Mouse (Mus musculus) left cerebral cortex, postnatal 36 days (tissue): ENCODE data around the gene Hdac9. TPM values are rescaled to one million over a fixed set of nuclear protein-coding genes. Genes with fewer than 3 reads are reported as not detected.

Source experiments
- DNase-seq, 2 experiments: peaks; one replicate each; pipeline ENCODE4 v3.0.0; 2021 to 2022; ENCODE audit warnings: low spot score in 2 of 2, mixed read lengths in 1 of 2
- intact Hi-C: fragments of 180-260 bp; cut with DNase I; formaldehyde crosslinking; loops from one replicate; pipeline ENCODE4 v1.15.1; 2025
- total RNA-seq, 2 experiments: library from RNA; stranded (reverse); gene quantifications; 2 replicates each; pipeline ENCODE4 v1.2.3; 2021

Hdac9 gene
- total RNA-seq, 2 experiments from 2014 or later: 53.6 to 55.0 TPM

DNA sequence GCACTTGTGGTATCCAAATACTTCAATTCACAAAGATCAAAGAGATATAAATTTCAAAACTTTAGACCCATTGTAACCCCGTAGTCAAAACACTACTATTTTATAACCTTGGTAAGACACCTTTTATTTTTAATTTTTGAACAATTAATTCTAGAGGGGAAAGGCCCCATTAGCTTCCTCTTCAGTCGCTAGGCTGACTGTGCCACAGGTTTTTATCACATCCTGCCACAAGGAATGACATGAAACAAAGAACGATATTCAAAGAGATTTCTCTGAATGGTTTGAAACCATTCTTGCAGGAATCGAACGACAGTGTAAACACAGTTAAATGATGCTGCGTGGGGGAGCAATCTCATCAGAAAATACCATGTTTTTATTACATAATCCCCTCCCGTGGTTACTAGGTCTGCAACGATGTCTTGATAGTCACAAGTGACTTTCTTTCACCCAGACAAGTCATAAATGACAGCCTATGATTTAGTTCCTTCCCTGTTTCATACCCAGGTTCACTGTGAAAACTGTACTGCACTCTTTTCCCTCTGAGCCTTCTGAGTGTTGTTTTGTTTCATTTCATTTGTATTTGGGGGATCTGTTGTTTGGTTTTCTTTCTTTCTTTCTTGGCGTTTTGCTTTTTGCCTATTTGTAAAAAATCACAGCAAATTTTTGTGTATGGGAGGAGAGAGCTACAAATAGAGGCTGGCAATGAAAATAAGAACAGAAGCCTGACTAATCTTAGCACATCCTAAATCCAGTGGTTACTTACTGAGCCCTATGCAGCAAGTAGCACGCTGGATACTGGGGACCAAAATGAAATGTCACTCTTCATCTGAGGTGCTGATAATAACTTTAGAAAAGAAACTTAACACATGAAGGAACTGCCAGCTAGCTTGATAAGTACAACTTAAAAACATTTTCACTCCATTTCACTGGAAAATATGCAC, 105.0 kb downstream of the Hdac9 start:
- intact Hi-C loops: no loop called here
- DNase-seq: no peak

DNA sequence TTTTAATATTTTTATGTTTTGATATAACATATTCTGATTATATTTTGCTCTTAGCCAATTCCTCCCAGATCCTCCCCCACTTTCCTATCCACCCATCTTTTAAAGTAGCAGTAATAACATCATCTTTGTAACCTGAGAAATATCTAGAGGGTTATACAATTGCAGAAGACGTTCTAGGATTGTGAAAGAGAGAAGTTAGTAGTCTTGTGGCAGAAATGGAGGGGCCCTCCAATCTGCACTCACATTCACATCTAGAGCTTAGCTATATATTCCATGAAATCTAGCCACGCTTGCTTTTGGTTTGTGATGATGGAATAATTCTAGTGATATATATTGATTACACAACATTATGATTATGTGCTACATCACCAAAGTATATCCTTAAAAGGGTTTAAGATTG, 106.7 kb downstream of the Hdac9 start:
- intact Hi-C loops: no loop called here
- no peak for DNase-seq

DNA sequence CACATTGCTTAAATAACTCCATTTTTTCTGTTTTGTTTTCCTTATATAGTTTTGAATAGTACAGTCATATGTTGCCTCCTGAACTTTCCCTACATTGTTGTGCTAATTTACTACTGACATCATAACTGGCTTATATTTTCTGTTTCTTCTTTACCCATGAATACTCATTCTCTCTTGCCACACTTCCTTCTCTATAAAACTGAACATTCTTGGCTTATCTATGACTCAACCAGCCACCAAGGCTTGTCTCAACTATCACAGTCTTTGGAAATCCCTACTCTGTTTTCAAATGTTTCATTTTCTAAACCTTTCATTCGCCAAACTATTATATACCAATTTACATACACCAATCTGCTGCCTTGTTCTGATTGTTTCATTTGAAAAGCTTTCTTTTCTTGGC, 108.7 kb downstream of the Hdac9 start:
- no peak for DNase-seq
- intact Hi-C loops: no loop called here

DNA sequence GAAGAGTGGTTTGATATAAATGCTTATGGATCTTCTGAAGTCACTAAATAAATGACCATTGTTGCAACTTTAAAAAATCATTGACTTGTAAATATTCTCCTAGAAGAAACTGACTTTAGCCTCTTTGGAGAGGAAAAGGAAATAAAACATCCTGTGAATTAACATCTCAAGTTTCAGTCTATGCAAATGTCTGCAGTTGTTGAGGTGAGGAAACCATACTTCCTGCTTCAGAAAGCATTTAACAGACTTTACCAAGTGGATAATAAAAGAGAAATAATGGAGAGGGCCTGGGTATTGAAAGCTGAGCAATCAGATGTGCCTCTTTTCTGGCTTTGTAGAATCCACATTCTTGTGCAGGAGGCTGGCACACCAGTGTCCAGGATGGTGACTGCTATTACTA, 110.4 kb downstream of the Hdac9 start:
- DNase-seq: no peak
- intact Hi-C loops: no loop called here

DNA sequence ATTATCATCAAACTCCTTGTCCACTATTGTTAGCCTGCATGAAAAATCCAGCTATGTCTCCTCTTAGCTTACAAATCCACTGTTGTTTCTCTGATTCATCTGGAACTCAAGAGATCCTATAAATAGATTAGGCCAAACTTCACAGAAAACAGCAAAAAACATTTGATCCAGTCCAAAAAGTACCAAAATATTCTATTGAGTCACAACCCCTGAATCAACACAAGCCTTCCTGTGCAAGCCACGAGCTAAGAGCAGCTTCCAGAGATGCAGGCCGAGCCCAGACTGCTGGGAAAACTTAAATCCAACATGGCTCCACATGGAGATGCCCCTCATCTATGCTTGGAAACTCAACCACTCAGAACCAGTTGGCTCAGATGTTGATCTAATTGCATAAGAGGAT, 113.2 kb downstream of the Hdac9 start:
- DNase-seq: no peak
- intact Hi-C loops: no loop called here

DNA sequence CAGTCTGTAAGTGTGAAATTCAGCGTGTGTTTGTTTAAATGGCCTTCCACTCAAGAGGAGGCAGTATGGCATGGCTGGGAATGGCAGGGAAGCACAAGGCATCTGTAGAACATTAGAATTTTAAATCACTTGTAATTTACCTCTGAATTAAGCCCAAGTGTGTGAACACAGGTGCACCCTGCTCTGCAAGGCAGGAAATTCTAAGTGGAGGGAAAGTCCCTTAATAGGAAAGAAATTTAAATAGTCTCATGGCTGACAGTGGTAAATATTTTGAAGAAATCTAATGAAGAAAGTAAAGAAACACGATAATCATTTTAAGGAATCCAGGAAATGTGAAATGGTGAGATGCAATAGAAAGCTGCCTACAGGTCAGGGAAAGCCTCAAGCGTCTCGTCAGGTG, 114.6 kb downstream of the Hdac9 start:
- intact Hi-C loops: no loop called here

DNA sequence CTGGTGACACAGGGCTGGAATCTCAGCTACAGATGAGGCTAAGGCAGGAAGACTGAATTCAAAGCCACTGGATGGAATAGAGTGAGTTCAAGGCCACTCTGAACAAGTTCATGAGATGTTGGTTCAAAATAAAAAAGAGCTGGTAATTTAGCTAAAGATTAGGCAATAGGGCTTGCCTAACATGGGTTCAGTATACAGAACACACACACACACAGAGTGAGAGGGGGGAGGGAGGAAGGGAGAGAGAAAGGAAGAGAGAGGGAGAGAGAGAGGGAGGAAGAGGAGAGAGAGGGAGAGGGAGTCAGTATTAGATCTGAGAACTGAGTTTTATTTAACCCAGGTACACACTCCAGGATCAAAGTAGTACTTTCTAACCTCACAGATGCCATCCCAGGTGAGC, 115.1 kb downstream of the Hdac9 start:
- intact Hi-C loops: no loop called here
- no peak for DNase-seq

More for the DNA sequence above, 114.6 kb downstream of the Hdac9 start:
- no peak for DNase-seq

DNA sequence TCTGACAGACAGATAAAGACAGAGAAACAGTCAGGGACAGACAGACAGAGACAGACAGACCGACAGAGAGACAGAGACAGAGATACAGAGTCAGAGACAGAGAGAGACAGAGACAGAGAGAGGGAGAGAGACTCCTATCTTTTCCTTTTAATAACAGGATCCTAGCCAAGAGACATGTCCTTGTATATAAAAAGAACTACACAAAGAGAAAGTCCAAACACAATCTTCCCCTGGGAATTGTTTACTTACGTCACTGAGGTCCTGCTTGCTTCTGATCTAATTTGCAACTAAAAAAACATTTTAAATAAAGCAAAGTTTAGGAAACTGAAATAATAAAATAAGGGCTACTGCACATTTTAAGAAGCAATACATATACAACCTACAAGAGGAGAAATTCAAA, 119.5 kb downstream of the Hdac9 start:
- DNase-seq: no peak
- intact Hi-C loops: no loop called here

DNA sequence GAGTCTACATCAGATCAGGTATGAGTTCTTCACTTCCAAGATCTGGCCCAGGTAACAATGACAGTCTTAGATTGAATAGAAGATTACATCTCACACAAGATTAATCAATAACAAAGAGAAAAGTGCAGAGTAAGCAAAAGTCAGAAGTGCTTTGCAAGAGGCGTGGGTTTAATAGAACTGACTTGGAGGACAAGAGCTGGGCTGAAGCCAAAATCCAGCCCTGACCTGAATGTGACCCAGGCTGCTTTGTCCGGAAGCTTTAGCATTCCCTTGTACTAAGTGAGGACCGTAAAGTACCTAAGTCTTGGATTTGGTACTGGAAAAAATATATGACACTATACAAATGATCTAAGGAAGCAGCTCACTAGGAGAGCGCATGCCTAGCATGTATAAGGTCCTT, 121.4 kb downstream of the Hdac9 start:
- no peak for DNase-seq
- intact Hi-C loops: no loop called here

DNA sequence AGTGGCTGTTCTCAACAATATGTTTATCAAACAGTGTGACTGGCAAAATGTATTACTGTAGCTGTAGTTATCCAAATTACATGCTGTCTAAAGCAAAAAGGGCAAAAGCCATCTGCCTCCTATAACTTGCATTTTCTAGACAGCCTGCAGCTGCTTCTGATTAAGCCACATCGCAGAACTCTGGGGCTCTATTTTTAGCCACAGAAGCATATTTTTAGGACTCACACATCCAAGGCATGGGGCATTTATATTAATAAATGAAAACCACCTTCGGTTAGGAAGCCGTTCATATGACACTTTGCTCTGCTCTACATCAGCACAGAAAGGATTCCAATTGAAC, 124.8 kb downstream of the Hdac9 start:
- DNase-seq: no peak
- intact Hi-C loops: no loop called here

DNA sequence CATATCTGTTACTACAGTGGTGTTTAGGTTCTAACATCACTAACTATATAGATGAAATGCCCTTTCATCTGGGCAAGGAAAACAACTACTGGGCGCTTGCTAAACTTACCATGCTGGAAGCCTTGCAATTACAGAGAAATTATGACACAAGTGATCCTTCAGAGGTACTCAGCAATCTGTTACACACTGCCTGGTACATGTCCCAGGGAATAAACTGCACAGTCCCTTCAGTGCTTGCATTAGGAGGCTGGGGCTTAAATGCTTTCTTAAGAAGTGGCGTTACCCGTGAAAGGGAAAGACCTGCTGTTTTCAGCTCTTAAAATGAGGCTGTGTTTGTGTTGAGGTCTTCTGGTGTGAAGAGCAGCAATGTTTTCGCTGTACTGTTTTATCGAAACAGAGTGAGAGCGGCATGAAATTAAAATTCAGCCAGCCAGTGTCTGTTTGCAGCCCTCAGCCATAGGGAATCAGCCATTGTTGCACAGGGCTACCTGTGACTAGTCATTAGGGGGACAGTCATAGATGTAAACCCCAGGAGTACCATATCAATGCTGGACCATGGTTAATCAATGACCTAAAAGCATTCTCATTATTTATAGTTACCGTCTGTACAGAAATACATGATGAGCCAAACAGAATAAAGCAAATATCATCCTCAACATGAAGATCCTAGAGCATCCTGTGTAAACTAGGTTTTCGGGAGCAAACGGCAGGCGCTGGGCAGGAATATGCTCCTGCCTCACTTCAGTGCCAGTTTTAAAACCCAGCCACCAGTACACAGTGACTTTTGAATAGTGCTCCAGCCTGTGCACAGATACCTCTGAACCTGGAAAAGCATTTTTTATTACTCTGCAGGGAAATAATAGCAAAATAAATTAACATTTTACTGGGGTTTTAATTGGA, 125.4 kb downstream of the Hdac9 start:
- DNase-seq: no peak
- intact Hi-C loops: no loop called here

DNA sequence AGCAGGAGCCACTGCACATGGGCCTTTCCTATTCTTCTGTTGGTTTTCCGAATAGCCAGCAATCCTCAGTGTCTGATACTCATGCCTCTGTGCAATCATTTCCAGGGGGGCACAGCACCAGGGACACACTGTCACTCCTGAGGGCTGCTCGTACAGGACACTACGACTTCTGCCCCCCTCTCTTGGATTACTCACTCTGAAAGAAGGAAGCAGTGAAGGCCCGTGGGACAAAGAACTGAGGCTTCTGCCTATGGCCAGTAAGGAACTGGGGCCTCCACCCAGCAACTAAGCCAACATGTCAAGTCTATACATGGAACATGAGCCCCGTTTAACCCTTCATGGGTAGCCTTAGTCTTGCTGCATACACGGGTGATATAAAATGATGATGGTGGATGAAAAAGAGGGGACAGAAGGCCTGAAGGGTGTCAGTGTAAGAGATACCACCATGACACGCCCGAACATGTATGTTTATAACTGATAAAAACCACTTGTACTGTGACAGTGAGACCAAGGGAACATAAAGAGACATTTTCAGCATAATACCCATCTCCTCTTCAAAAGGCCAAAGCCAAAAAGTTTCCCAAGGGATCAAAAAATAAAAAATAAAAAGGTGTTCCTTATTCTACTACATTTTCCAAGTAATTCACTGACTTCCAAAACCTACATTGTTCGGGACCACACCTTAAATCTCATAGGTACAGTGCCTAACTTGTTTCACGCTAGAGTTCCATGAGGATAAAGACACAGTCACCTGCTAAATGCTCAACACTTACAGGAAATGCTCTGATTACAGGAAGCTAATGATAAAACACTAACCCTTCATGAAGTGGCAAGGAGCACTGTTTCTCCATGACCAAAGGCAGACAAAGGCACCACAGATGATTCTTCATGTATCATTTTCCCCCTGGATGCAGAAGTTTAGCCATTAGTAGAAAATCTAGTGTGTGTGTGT, 127.6 kb downstream of the Hdac9 start:
- no peak for DNase-seq
- intact Hi-C loops: no loop called here

DNA sequence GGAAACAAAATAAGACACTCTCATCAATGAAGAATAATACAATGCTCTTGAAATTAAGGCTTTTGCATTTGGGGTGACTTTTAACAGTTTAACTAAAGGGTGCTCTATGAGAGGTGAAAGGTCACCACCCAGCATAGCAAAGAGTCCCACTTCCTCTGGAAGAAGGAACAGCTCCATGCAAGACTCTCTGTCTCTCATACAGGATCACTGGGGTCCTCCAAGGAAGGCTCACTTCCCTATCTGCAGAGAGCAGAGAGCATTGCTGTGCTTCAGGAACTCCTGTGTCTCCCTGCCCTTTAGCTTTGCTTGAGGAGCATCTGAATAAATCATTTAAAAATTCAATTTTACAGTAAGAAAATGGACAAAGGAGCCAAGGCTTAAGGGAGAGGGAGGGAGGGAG, 129.5 kb downstream of the Hdac9 start:
- intact Hi-C loops: no loop called here
- no peak for DNase-seq

DNA sequence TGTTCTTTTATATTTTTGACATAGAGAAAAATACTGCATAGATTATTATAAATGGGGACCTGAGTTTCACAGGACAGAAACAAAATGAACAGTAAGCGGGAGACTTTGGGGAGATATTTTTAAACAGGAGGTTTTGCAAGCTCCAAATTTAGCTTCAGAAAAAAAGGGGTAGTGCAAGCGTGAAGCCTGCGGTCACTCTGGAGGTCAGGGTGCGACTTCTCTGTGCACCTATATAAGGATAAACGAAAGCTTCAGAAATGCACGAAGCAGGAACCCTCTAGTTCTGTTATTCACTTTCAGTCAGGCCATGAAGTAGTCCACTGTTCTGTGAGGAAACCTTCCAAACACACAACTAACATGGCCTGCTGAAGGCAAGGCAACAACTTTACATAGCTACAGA, 133.3 kb downstream of the Hdac9 start:
- DNase-seq: no peak
- intact Hi-C loops: no loop called here

DNA sequence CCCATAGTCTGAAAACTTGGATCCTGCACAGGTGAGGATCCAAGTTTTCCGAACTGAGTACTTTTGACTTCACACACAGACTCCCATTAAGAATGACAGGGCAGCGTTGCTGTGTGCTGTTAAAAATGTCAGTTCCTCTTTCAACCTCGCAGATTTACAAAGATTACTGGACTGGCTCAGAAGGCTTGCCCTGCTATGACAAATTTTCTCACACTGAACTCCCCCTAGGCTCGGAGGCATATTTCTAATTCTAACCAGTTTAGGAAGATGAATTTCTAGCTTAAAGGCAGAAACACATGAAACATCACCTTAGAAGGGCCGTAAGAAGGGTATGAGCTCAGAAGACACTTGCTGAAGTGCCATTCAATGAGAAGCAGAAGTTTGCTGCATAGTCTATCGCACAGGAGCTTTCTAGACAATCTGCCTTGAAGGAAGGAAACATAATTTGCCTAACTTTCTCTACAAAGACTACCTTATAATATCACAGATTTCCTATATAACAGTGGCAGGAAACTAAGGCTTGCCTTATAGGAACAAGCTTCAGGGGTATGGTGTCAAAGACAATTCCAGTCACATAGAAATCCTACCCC, 137.4 kb downstream of the Hdac9 start:
- DNase-seq: no peak
- intact Hi-C loops: no loop called here

DNA sequence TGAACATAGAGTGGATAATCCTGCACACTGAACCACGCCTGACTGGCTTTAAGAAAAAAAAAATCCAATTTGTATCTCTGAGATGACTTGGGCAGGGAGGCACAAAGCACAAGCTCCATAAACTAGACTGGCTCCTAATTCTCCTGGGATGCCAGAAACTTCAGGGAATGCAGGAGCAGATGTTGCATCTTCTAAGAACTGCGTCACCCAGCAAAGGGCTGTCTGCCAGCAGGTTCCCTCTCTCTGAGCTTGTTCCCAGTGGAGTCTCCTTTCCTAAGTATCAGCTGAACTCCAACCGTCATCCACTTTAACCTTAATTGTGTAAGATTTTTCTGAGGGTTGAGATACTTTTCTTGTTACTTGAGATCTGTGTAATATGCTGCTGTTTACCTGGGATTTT, 140.7 kb downstream of the Hdac9 start:
- intact Hi-C loops: no loop called here
- DNase-seq: no peak

DNA sequence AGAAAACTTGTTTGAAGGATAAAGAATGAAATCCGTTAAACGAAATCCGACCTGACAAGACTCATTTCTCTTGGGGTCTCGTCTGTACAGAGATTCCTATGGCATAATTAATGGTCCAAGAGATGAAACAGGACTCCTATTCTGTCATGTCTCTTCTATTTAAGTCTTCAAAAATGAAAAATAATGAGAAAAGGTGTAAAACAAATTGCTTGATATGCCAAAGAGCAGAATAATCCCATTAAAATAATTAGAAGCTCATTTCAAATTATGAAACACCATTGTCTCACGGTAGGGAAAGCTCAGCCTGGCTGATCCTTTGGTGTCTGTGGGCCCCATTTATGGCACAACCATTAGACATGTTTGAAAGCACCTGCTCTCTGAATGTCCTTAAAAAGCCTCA, 142.8 kb downstream of the Hdac9 start:
- intact Hi-C loops: no loop called here
- no peak for DNase-seq

DNA sequence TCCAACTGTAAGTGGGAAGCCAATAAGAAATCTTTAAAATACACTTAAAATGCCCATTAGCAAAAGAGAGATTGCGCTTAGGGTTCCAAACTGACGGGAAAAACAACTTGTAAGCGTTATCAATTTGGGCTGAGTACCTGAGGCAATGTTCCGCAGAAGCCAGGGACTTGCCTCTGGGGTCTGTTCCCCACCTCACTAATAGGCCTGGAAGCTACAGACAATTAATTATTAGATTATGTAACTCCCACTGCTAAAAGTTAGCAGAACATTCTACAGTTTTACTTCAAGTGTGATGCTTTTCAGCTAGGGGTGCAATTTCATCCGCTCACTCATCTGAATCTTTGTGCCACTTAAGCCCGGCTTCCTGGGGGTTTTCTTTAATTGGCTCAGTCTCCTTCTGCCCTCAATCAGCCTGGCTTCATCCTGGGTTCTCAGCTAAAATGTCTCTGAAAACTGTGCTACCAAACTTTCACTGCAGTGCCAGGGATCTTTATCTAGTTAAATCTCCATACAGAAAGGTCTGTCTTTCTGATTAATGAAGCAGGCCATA, 149.6 kb downstream of the Hdac9 start:
- intact Hi-C loops: no loop called here

DNA sequence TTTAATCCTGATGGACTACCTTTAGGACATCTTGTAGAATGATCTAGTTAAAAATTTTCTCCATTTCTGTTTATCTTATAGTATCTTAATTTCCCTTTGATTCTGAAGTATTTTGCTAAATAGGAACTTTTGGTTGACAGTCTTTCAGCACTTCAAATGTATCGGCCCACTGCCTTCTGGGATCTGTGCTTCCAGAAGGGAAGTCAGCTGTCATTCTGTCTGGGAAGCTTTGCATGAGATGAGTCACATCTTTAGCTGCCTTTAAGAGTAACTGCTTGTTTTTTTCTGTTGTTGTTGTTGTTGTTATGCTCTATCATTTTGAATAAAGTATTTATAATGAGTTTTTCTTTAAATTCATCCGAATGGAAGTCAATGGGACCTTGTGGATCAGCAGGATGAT, 169.6 kb downstream of the Hdac9 start:
- no peak for DNase-seq
- intact Hi-C loops: no loop called here

More for the DNA sequence above, 149.6 kb downstream of the Hdac9 start:
- DNase-seq: no peak
